Mouse (Mus musculus) stomach, embryonic 14.5 days (tissue): ENCODE measurements around the gene Gm9195. TPM values are rescaled to one million over a fixed set of nuclear protein-coding genes. Genes with fewer than 3 reads are reported as not detected.

Source experiments
- ATAC-seq: fragments of 200-750 bp; cut with Nextera tagmentation; 2 replicates; pipeline ENCODE4 v1.8.0; 2017; ENCODE audit warnings: low read depth, moderate TSS enrichment; ENCODE audit not compliant: insufficient number of reproducible peaks, insufficient read depth, low FRiP score
- H3K27ac ChIP-seq: fragments of 300-500 bp; sonication (generic); 2 replicates; pipeline ENCODE4 v1.5.1; 2014; ENCODE audit warnings: mild to moderate bottlenecking, low read length, moderate library complexity, mixed read lengths
- H3K27me3 ChIP-seq: fragments of 300-500 bp; sonication (generic); 2 replicates; pipeline ENCODE4 v1.6.1; 2014; ENCODE audit warnings: low read length, control low read depth, mixed read lengths; ENCODE audit not compliant: control insufficient read depth, insufficient read depth
- H3K36me3 ChIP-seq: fragments of 300-500 bp; sonication (generic); 2 replicates; pipeline ENCODE4 v1.6.1; 2014; ENCODE audit warnings: mild to moderate bottlenecking, control low read depth, low read length, moderate library complexity, mixed read lengths; ENCODE audit not compliant: control insufficient read depth, insufficient read depth
- H3K4me1 ChIP-seq: fragments of 300-500 bp; sonication (generic); 2 replicates; pipeline ENCODE4 v1.6.1; 2014; ENCODE audit warnings: low read length, control low read depth, mixed read lengths; ENCODE audit not compliant: control insufficient read depth, insufficient read depth
- H3K4me2 ChIP-seq: fragments of 300-500 bp; sonication (generic); replicated peaks from 2 replicates; pipeline ENCODE4 v1.6.1; 2014; ENCODE audit warnings: low read depth, low read length, control low read depth
- H3K4me3 ChIP-seq: fragments of 300-500 bp; sonication (generic); 2 replicates; pipeline ENCODE4 v1.5.1; 2014; ENCODE audit warnings: low read depth, low read length, control low read depth
- H3K9ac ChIP-seq: fragments of 300-500 bp; sonication (generic); replicated peaks from 2 replicates; pipeline ENCODE4 v1.6.1; 2014; ENCODE audit warnings: low read depth, mild to moderate bottlenecking, control low read depth, low read length, moderate library complexity, mixed read lengths
- H3K9me3 ChIP-seq: fragments of 300-500 bp; sonication (generic); 2 replicates; pipeline ENCODE4 v1.6.1; 2016; ENCODE audit warnings: low read depth, low read length, control low read depth; ENCODE audit not compliant: control insufficient read depth
- WGBS: fragments of 180-500 bp; shearing (Covaris S2); extraction: QIAGEN DNeasy Blood & Tissue Kit; methylation state at CpG from one replicate; pipeline ENCODE4 v1.1.7; 2014; 5-methylcytosine and 5-hydroxymethylcytosine counted together
- polyA plus RNA-seq: library from polyadenylated mRNA; unstranded; fragments of >200 nt; fragmentation: Nextera tagmentation; extraction: Ambion mirVana; gene quantifications from 2 replicates; pipeline ENCODE4 v1.2.1, GENCODE M21; 2014

The Gm9195 gene
- not detected in 2 replicates for polyA plus RNA-seq

DNA sequence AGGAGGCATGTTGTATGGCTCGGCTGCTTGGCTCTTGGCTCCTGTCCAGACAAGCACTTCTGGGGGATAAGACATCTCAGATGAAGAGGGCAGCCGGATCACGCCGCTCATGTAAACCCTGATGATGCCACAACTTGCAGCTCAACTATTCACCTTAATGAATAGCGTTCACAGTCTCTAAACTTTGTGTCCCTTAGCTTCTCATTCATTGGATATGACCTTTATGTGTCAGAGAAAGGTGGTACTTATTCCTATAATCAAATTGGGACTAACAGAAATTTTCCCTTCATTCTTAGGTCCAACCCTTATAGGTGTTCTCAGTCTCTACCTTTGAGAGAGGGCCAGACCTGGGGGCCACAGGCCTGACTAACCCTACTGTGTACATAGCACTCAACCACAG is at the start of gene Gm9195:
Gene Gm9195, minus strand, starts transcription at position 101 of the 400 bp plus-strand sequence.
- ATAC-seq: no peak
- Histone ChIP-seq H3K4me1 (no peaks in the 10 kb centered on the region), H3K4me3 (no peak within 1 kb of the TSS), H3K4me2 (no peak within 1 kb of the TSS), H3K27me3 (no peaks in the 10 kb centered on the region), H3K36me3 (no peaks in the 10 kb centered on the region), H3K9me3 (no peaks in the 10 kb centered on the region), H3K27ac (no peak within 1 kb of the TSS), H3K9ac (no peak within 1 kb of the TSS)
- 67% methylated on average over 5 of the region's 5 CpGs for WGBS

- Histone ChIP-seq H3K36me3 (peaks cover 13% of the 10 kb centered on the region; the same call in 1 of the 2 replicates), H3K27me3 (peaks cover 6% of the 10 kb centered on the region; the same call in 1 of the 2 replicates), H3K4me1 (peaks cover 3% of the 10 kb centered on the region; the same call in 1 of the 2 replicates), H3K4me3 (no peak overlapping the region), H3K9ac (no peak overlapping the region), H3K4me2 (no peak overlapping the region), H3K9me3 (no peaks in the 10 kb centered on the region), H3K27ac (no peak overlapping the region)
- no peak for ATAC-seq
- 89% methylated on average over 5 of the region's 5 CpGs for WGBS
Measured at GRCm38 (mm10) chr14:72536392-72537017, 44.9 kb upstream of the Gm9195 start.

DNA sequence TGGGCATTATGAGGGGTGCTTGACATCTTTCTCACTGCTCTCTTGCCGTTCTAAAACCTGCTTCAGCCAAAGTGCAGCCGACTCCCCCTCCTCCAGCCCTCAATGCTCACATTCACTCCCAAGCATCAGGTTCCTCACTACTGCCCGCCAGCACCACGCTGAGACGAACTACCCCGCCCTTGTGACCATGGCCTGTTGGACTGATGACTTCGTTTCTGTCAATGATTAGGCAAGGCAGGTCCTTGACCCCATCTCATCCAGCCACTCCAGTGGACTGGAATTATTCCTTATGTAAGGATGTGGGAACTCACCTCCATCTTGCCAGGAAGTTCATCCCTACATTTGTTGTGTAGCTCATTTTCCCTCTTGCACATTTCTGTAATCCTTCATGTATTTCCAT is 42.2 kb upstream of the Gm9195 start:
- H3K4me2 ChIP-seq: no peak overlapping the region
- WGBS: 77% methylated on average over 7 of the region's 7 CpGs
- H3K4me3 ChIP-seq: no peak overlapping the region
- H3K36me3 ChIP-seq: no peaks in the 10 kb centered on the region
- no peak overlapping the region for H3K9ac ChIP-seq
- peaks cover 3% of the 10 kb centered on the region; the same call in 1 of the 2 replicates for H3K4me1 ChIP-seq
- H3K9me3 ChIP-seq: no peaks in the 10 kb centered on the region
- no peak for ATAC-seq
- H3K27me3 ChIP-seq: peaks cover 6% of the 10 kb centered on the region; the same call in 1 of the 2 replicates
- H3K27ac ChIP-seq: no peak overlapping the region

DNA sequence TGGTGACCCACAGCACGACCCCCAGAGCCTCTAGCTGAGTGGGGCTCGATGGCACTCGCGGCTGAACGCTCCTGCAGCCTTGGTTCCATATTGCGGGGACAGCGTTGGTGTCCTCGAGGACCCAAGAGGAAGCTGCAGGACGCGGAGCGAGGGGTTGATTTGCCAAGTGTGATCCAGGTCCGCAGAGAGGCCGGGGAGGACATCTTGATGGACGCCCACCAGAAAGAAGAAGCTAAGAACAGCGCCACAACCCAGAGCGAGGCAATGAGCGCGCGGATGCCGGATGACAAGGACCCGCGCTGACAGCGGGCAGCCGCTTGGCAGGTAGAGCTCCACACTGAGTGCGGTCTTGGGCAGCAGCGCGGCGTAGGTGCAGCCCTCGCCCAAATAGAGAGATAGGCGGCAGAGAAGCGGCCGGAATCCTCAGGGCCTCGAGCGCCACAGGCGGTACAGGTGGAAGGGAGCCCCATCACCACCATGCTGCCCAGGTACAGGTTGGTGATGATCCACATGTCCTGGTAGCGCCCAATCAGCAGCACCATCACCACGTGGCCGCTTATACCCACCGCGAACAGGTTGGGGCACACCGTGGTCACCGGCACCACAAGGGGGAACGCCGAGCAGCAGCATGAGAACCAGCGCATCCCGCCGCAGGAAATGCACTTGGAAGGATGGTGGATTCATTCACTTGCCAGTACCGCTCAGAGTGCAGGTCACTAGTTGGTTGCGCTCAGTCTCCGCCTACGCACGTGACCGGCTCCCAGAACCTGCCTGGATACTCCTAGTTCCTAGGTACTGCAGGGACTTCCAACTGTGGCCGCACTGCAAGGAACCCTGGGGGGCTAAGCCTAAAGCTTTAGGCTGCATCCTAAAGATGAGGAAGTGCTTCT is 40.6 kb upstream of the Gm9195 start:
- Histone ChIP-seq H3K36me3 (no peaks in the 10 kb centered on the region), H3K27ac (no peak overlapping the region), H3K9ac (no peak overlapping the region; the same call in 1 of the 2 replicates), H3K4me1 (peaks cover 3% of the 10 kb centered on the region; the same call in 1 of the 2 replicates), H3K4me3 (peak overlapping the region; percentile 27), H3K27me3 (peaks cover 6% of the 10 kb centered on the region; the same call in 1 of the 2 replicates), H3K9me3 (no peaks in the 10 kb centered on the region), H3K4me2 (peak overlapping the region; percentile 79)
- WGBS: 2% methylated on average over 54 of the region's 54 CpGs
- peak; percentile 64 for ATAC-seq

- 72% methylated on average over 1 of the region's 1 CpGs for WGBS
- H3K36me3 ChIP-seq: no peaks in the 10 kb centered on the region
- ATAC-seq: no peak
Measured at GRCm38 (mm10) chr14:72527126-72527525, 35.5 kb upstream of the Gm9195 start.

DNA sequence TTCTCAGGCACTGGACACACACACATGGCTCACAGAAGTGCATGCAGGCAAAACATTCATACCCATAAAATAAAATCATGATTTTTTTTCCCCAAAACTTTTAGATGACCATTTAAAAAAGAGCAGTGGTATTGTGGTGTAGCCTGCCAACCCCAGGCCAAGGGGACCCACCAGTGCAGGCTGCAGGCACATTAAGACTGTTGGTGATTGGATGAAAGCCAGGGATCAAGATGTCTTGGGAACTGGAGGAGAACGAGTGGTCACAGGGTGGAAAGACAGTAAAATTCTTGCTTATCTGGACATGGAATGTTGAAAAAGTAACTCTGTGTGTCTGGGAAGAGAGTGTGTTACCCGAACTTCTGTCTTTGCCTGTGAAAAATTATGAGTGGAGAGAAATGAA is 27.9 kb upstream of the Gm9195 start:
- Histone ChIP-seq H3K27ac (no peak overlapping the region), H3K36me3 (no peaks in the 10 kb centered on the region), H3K4me3 (no peak overlapping the region), H3K27me3 (no peaks in the 10 kb centered on the region), H3K4me1 (no peaks in the 10 kb centered on the region), H3K9ac (no peak overlapping the region), H3K9me3 (no peaks in the 10 kb centered on the region), H3K4me2 (no peak overlapping the region)
- no peak for ATAC-seq
- WGBS: 43% methylated on average over 2 of the region's 2 CpGs

More at GRCm38 (mm10) chr14:72527126-72527525, 35.5 kb upstream of the Gm9195 start:
- Histone ChIP-seq H3K9ac (no peak overlapping the region), H3K4me2 (no peak overlapping the region), H3K4me1 (peaks cover 1% of the 10 kb centered on the region; the same call in 1 of the 2 replicates), H3K27ac (no peak overlapping the region), H3K9me3 (no peaks in the 10 kb centered on the region; the same call in 1 of the 2 replicates), H3K4me3 (no peak overlapping the region), H3K27me3 (0 out of 2 replicates have a peak, but pooled peaks cover under 1% of the 10 kb centered on the region)

DNA sequence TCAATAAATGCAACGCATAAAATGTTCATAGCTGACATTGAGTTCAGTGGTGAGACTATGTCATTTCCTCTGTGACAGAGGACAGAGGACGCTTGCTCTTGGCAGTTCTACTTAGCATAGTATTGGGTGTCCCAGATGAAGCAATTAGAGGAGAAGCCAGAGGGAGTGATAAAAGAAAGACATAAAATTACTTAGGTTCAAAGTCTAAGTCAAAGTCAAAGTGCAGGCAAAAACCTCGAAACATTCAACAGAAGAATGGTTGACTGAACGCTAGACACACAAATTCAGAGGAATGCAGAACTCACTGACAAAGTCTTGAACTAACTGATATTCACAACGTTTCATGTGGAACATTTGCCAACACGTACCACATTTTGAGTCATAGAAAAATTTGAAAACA is 27.1 kb upstream of the Gm9195 start:
- H3K36me3 ChIP-seq: no peaks in the 10 kb centered on the region
- H3K4me1 ChIP-seq: no peaks in the 10 kb centered on the region
- H3K27ac ChIP-seq: no peak overlapping the region
- 81% methylated on average over 6 of the region's 6 CpGs for WGBS
- no peak overlapping the region for H3K4me3 ChIP-seq
- no peak overlapping the region for H3K4me2 ChIP-seq
- H3K9me3 ChIP-seq: no peaks in the 10 kb centered on the region
- ATAC-seq: no peak
- H3K9ac ChIP-seq: no peak overlapping the region
- H3K27me3 ChIP-seq: no peaks in the 10 kb centered on the region

DNA sequence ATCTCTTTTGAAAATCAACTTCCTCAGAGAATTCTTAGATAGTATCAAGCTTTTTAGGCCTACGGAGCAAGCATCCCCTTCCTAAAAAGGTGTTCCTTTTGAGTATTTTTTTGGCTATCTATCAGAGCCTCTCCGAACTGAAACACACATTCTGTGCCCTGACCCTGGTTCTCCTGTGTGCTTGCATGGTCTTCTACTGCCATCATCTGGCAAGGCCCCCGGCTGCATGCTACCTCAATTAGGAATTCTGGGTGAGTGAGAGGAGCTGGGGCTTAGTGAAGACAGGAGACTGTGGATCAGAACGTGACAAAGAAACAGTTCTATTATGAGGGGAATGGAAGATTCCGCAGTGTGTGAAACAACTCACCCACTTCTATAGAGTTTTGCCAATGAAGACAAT is 24.7 kb upstream of the Gm9195 start:
- Histone ChIP-seq H3K4me2 (no peak overlapping the region), H3K9me3 (no peaks in the 10 kb centered on the region), H3K36me3 (no peaks in the 10 kb centered on the region), H3K27ac (no peak overlapping the region), H3K9ac (no peak overlapping the region), H3K4me3 (no peak overlapping the region), H3K27me3 (no peaks in the 10 kb centered on the region), H3K4me1 (no peaks in the 10 kb centered on the region)
- ATAC-seq: no peak
- WGBS: 23% methylated on average over 5 of the region's 5 CpGs
